Mouse (Mus musculus) cerebellum, adult 2 months (tissue): Measurements from ENCODE around the gene Dync1h1. TPM values are rescaled to one million over a fixed set of nuclear protein-coding genes. Genes with fewer than 3 reads are reported as not detected.
"Not testable (repeated sequence)": the region's sequence is repeated elsewhere in the genome, so short reads cannot be mapped to it uniquely, and the experiment has no call there.

Experiments used
- DNase-seq, 2 experiments: peaks; one replicate each; pipeline ENCODE4 v3.0.0; 2021
- H3K27ac ChIP-seq: fragments of 200-500 bp; 2 replicates; pipeline ENCODE4 v1.5.1; 2012; ENCODE audit warnings: low read length, control low read depth, inconsistent platforms; ENCODE audit not compliant: insufficient read depth
- H3K27me3 ChIP-seq: fragments of 200-500 bp; 2 replicates; pipeline ENCODE4 v1.6.1; 2012; ENCODE audit warnings: inconsistent platforms, mild to moderate bottlenecking, low read length, moderate library complexity; ENCODE audit not compliant: control insufficient read depth, insufficient read depth
- H3K4me1 ChIP-seq: fragments of 200-500 bp; 2 replicates; pipeline ENCODE4 v1.6.1; 2011; ENCODE audit warnings: low read length; ENCODE audit not compliant: control insufficient read depth, insufficient read depth
- H3K4me3 ChIP-seq: fragments of 200-500 bp; replicated peaks from 2 replicates; pipeline ENCODE3; 2011; ENCODE audit warnings: mild to moderate bottlenecking, low read depth, low read length, control low read depth; ENCODE audit not compliant: insufficient read depth
- CTCF ChIP-seq: fragments of 200-500 bp; IDR thresholded peaks from 2 replicates; pipeline ENCODE4 v1.5.1; 2011; ENCODE audit warnings: low read depth, mild to moderate bottlenecking, control low read depth, low read length, moderate library complexity, borderline replicate concordance; ENCODE audit not compliant: insufficient read depth
- POLR2A ChIP-seq: fragments of 200-500 bp; IDR thresholded peaks from 2 replicates; pipeline ENCODE4 v1.6.1; 2011; ENCODE audit warnings: low read length, control low read depth, borderline replicate concordance; ENCODE audit not compliant: insufficient read depth
- whole genome bisulfite sequencing: fragments of 180-500 bp; shearing (Covaris S2); methylation state at CpG from one replicate; pipeline ENCODE4 v1.1.7; 2018; 5-methylcytosine and 5-hydroxymethylcytosine counted together
- polyA plus RNA-seq: library from polyadenylated mRNA; depleted of rRNA; stranded (reverse); fragments of >200 nt; gene quantifications from 2 replicates; pipeline ENCODE4 v1.2.3, GENCODE M21; 2012

The Dync1h1 gene
- polyA plus RNA-seq, 1 experiment = 400 TPM

GRCm38 (mm10) chr12:110687894-110688734 is 86.9 kb downstream of the Dync1h1 start:
- Histone ChIP-seq H3K4me3 (no peak overlapping the region), H3K27me3 (no peaks in the 10 kb centered on the region), H3K27ac (no peak overlapping the region), H3K4me1 (no peaks in the 10 kb centered on the region)
- peak in 1 of 2 experiments; percentile 25 for DNase-seq
- 47% methylated on average over 12 of the region's 12 CpGs for WGBS
- TF ChIP-seq POLR2A = no peak
- TF ChIP-seq CTCF = no peak

GRCm38 (mm10) chr12:110688921-110689320 is 87.7 kb downstream of the Dync1h1 start:
- 94% methylated on average over 3 of the region's 3 CpGs for WGBS
- H3K27ac ChIP-seq, H3K4me1 ChIP-seq, DNase-seq, H3K4me3 ChIP-seq, H3K27me3 ChIP-seq: not testable (repeated sequence)

- 88% methylated on average over 6 of the region's 6 CpGs for WGBS
- H3K27ac ChIP-seq = no peak overlapping the region
- H3K4me1 ChIP-seq = no peaks in the 10 kb centered on the region; the same call in 1 of the 2 replicates
- H3K27me3 ChIP-seq = no peaks in the 10 kb centered on the region
- TF ChIP-seq POLR2A (no peak), CTCF (no peak)
- no peak overlapping the region for H3K4me3 ChIP-seq
- DNase-seq = no peak
These were observed 88.8 kb downstream of the Dync1h1 start for GRCm38 (mm10) chr12:110689919-110690643.

- H3K4me1 ChIP-seq, H3K4me3 ChIP-seq, H3K27me3 ChIP-seq, DNase-seq, H3K27ac ChIP-seq: not testable (repeated sequence)
- 55% methylated on average over 5 of the region's 5 CpGs for WGBS
These were observed 92.1 kb downstream of the Dync1h1 start for GRCm38 (mm10) chr12:110693378-110693777.

DNA sequence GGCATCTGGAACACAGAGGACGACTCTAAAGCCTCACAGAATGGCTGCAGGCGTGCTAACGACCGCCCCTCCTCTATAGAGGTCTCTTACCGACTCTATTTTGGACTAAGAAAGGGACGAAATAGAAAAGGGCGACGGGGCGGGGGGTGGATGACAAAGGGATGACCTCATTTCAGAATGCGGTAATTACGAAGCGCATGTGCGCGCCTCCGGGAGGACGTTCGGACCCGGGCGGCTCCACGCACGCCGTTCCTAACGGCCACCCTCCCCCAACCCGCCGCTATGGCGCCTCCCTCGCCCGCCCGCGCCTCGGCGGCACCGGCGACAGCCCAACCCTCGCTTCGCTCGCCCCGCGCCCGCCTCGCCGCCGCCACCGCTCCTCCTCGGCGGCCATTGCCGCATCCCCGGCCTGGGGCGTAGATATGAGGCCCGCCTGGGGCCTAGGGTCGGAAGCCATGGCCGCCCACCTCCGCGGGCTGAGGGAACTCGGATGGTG is 94.5 kb downstream of the Dync1h1 start:
- peak; percentile 79 to 81 for DNase-seq
- H3K27me3 ChIP-seq = no peaks in the 10 kb centered on the region
- H3K4me3 ChIP-seq = peak overlapping the region; percentile 77
- peaks cover 3% of the 10 kb centered on the region; the same call in 1 of the 2 replicates for H3K4me1 ChIP-seq
- peak overlapping the region; percentile 94 for H3K27ac ChIP-seq
- no peak for TF ChIP-seq POLR2A
- TF ChIP-seq CTCF = no peak
- WGBS = under 1% methylated on average over 55 of the region's 55 CpGs

DNA sequence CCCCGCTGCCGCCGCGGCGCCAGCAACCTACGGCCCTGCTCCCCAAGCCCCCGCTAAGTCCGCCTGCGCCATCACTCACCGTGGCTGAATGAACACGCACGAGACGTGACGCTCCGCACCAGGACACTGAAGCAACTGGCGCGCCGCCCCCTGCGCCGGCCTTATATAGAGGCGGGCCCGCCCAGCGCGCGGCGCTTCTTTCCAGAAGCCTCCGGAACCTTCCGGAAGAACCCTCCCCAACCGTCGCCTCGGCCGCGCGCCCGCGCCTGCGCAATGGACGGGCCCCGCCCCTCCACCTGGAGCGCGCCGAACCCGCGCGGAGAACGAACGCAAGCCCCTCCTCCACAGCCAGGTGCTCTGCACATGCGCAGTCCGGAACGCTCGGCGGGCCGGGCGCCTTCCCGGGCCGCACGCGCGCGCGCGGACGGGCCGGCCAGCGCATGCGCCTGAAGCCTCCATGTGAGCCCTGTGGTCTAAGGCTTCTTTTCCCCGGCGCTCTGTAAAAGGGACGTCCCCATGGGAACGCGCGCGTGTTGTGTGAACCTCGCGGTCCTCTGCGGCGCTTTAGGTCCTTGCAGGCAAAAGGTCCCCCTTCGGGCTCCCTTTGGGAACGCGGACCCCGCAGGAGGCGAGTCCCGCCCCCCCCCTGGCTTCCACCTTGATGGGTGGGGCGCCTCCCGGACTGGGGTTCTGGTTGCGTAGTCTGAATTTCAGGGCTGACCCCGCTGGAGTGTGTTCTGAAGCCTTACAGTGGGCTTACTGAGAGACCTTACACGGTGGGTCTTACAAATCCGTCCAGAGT is 95.1 kb downstream of the Dync1h1 start:
- Histone ChIP-seq H3K27me3 (no peaks in the 10 kb centered on the region), H3K4me1 (peaks cover 3% of the 10 kb centered on the region; the same call in 1 of the 2 replicates), H3K4me3 (peak overlapping the region; percentile 87), H3K27ac (peak overlapping the region; percentile 94)
- TF ChIP-seq CTCF = no peak
- peak; percentile 93 for TF ChIP-seq POLR2A
- WGBS = under 1% methylated on average over 89 of the region's 89 CpGs
- DNase-seq = peak; percentile 98 to 99

- H3K27me3 ChIP-seq = no peaks in the 10 kb centered on the region
- peaks cover 3% of the 10 kb centered on the region; the same call in 1 of the 2 replicates for H3K4me1 ChIP-seq
- no peak for DNase-seq
- 37% methylated on average over 9 of the region's 9 CpGs for WGBS
- TF ChIP-seq CTCF (no peak), POLR2A (no peak)
- H3K27ac ChIP-seq = peak overlapping the region; percentile 79
- H3K4me3 ChIP-seq = peak overlapping the region; percentile 87
These were observed 95.7 kb downstream of the Dync1h1 start for GRCm38 (mm10) chr12:110696975-110697400.
